Mouse (Mus musculus): ENCODE data around the gene Zfp523. TPM values are rescaled to one million over a fixed set of nuclear protein-coding genes. Genes with fewer than 3 reads are reported as not detected.

The Zfp523 gene
- polyA plus RNA-seq, 1 experiment from 2014 or later: 40.3 TPM

Other genes starting within 250 kb of the Zfp523 start
- 1.7 and 1.8 TPM in 2 replicates for gene Tcp11, start 96.5 kb upstream of the Zfp523 start, polyA plus RNA-seq (2015; fragmentation: Nextera tagmentation; extraction: Ambion mirVana)
- gene Scube3, start 35.0 kb upstream of the Zfp523 start, polyA plus RNA-seq (2015; fragmentation: Nextera tagmentation; extraction: Ambion mirVana): 4.7 and 4.9 TPM in 2 replicates
- 4.5 and 4.6 TPM in 2 replicates for gene Def6, start 30.6 kb downstream of the Zfp523 start, polyA plus RNA-seq (2015; fragmentation: Nextera tagmentation; extraction: Ambion mirVana)
- 1.2 and 1.3 TPM in 2 replicates for gene Ppard, start 55.6 kb downstream of the Zfp523 start, polyA plus RNA-seq (2015; fragmentation: Nextera tagmentation; extraction: Ambion mirVana)
- 20.9 and 25.0 TPM in 2 replicates for gene Fance, start 136.4 kb downstream of the Zfp523 start, polyA plus RNA-seq (2015; fragmentation: Nextera tagmentation; extraction: Ambion mirVana)
- gene Rpl10a, start 151.3 kb downstream of the Zfp523 start, polyA plus RNA-seq (2015; fragmentation: Nextera tagmentation; extraction: Ambion mirVana): 354 and 367 TPM in 2 replicates
- 1.5 and 1.8 TPM in 2 replicates for gene Tead3, start 173.7 kb downstream of the Zfp523 start, polyA plus RNA-seq (2015; fragmentation: Nextera tagmentation; extraction: Ambion mirVana)
- gene Tulp1, start 188.1 kb downstream of the Zfp523 start, polyA plus RNA-seq (2015; fragmentation: Nextera tagmentation; extraction: Ambion mirVana): 1.5 and 1.7 TPM in 2 replicates